Mouse (Mus musculus): ENCODE measurements around the gene Wnt4.

DNA sequence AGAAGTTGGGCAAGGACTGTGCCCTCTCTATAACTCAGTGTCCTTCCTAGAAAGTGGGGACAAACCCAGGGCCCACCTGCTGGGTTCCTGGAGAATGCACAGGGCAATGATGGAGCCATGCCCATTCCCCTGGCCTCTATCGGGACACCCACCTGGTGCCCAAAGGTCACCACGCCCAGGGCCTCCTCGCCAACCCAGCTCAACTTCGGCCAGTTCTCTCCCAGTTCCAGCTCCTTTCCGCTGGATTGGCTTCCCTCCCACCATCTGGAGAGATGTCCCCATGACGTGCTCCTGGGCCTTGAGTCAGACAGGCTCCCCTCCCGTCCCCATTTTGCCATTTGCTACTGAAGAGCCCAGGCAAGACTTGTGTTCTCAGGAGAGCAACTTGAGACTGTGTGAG, 15.3 kb downstream of the Wnt4 start:
- TF ChIP-seq CTCF (IDR thresholded peaks at IDR 0.05) (no peak), POLR2A (IDR thresholded peaks at IDR 0.05; ENCODE audit: insufficient read depth, low read depth, low read length) (no peak), EP300 (IDR thresholded peaks at IDR 0.05; ENCODE audit: insufficient read depth, low read depth, low read length) (no peak)
